Mouse (Mus musculus) MEL (cell line): Measurements from ENCODE around the gene Gdf3. TPM values are rescaled to one million over a fixed set of nuclear protein-coding genes. Genes with fewer than 3 reads are reported as not detected.
A peak's percentile ranks its signal among the peaks of the same experiment; 100 is the strongest.

Source experiments
- DNase-seq: peaks from one replicate; pipeline ENCODE4 v3.0.0; 2011; ENCODE audit warnings: low read depth, low spot score
- H3K27ac ChIP-seq: 2 replicates; pipeline ENCODE4 v1.5.1; 2012; ENCODE audit warnings: low read depth, mild to moderate bottlenecking, control low read depth, low read length, moderate library complexity; ENCODE audit not compliant: control insufficient read depth
- H3K27me3 ChIP-seq, 2 experiments: fragments of 150-350 bp in 1 of 2; sonication (generic) in 1 of 2; 2 replicates each; pipeline ENCODE4 v1.6.1; 2012; ENCODE audit warnings: low read length in 2 of 2, mild to moderate bottlenecking in 2 of 2, improper control_type of control experiment in 1 of 2, moderate library complexity in 1 of 2; ENCODE audit not compliant: insufficient read depth in 2 of 2, control insufficient read depth in 1 of 2
- H3K36me3 ChIP-seq, 2 experiments: 2 replicates each; pipeline ENCODE4 v1.6.1; 2012 to 2014; ENCODE audit warnings: low read length in 2 of 2, improper control_type of control experiment in 1 of 2, inconsistent platforms in 1 of 2, mild to moderate bottlenecking in 1 of 2; ENCODE audit not compliant: insufficient read depth in 2 of 2, control insufficient read depth in 1 of 2
- H3K4me1 ChIP-seq, 2 experiments: fragments of 150-350 bp in 1 of 2; sonication (generic) in 1 of 2; 2 replicates each; pipeline ENCODE4 v1.6.1; 2012; ENCODE audit warnings: low read length in 2 of 2, improper control_type of control experiment in 1 of 2, mild to moderate bottlenecking in 1 of 2; ENCODE audit not compliant: insufficient read depth in 2 of 2, control insufficient read depth in 1 of 2
- H3K4me3 ChIP-seq, 2 experiments: fragments of 150-350 bp in 1 of 2; sonication (generic) in 1 of 2; 2 replicates each; pipeline ENCODE4 v1.5.1; 2012; ENCODE audit warnings: low read depth in 2 of 2, low read length in 2 of 2, mild to moderate bottlenecking in 2 of 2, moderate library complexity in 2 of 2, control low read depth in 1 of 2, improper control_type of control experiment in 1 of 2; ENCODE audit not compliant: control insufficient read depth in 1 of 2, insufficient read depth in 1 of 2
- H3K79me2 ChIP-seq: 2 replicates; pipeline ENCODE4 v1.6.1; 2012; ENCODE audit warnings: mild to moderate bottlenecking, low read length, moderate library complexity; ENCODE audit not compliant: control insufficient read depth, poor library complexity, insufficient read depth
- H3K9ac ChIP-seq: 2 replicates; pipeline ENCODE4 v1.6.1; 2012; ENCODE audit warnings: low read depth, mild to moderate bottlenecking, control low read depth, low read length, moderate library complexity; ENCODE audit not compliant: control insufficient read depth, poor library complexity, severe bottlenecking
- H3K9me3 ChIP-seq: fragments of 150-350 bp; sonication (generic); replicated peaks from 2 replicates; pipeline ENCODE4 v1.6.1; 2012; ENCODE audit warnings: mild to moderate bottlenecking, low read length, improper control_type of control experiment, moderate library complexity; ENCODE audit not compliant: insufficient read depth
- CTCF ChIP-seq, 3 experiments: IDR thresholded peaks in 2 of 3; conservative IDR thresholded peaks in 1 of 3; 2 replicates each; pipeline ENCODE4 v1.5.1; 2011 to 2012; ENCODE audit warnings: low read length in 3 of 3, low read depth in 2 of 3, mild to moderate bottlenecking in 2 of 3, improper control_type of control experiment in 1 of 3, inconsistent platforms in 1 of 3, mixed read lengths in 1 of 3, moderate library complexity in 1 of 3; ENCODE audit not compliant: control insufficient read depth in 1 of 3, insufficient read depth in 1 of 3, poor library complexity in 1 of 3, severe bottlenecking in 1 of 3
- ELF1 ChIP-seq: IDR thresholded peaks from 2 replicates; pipeline ENCODE4 v1.6.1; 2014; ENCODE audit warnings: low read depth, mild to moderate bottlenecking, inconsistent platforms, low read length, improper control_type of control experiment, moderate library complexity
- ETS1 ChIP-seq: IDR thresholded peaks from 2 replicates; pipeline ENCODE4 v1.6.1; 2012; ENCODE audit warnings: low read depth, mild to moderate bottlenecking, inconsistent platforms, low read length, improper control_type of control experiment, moderate library complexity
- GATA1 ChIP-seq: IDR thresholded peaks from 2 replicates; pipeline ENCODE4 v1.6.1; 2011; ENCODE audit warnings: low read depth, low read length, improper control_type of control experiment
- MAFK ChIP-seq: IDR thresholded peaks from 2 replicates; pipeline ENCODE4 v1.6.1; 2011; ENCODE audit warnings: low read depth, mild to moderate bottlenecking, low read length, improper control_type of control experiment, borderline replicate concordance
- MAX ChIP-seq: IDR thresholded peaks from 2 replicates; pipeline ENCODE4 v1.6.1; 2011; ENCODE audit warnings: low read length, improper control_type of control experiment
- MEF2A ChIP-seq: IDR thresholded peaks from 2 replicates; pipeline ENCODE4 v1.6.1; 2014; ENCODE audit warnings: low read depth, mild to moderate bottlenecking, inconsistent platforms, low read length, improper control_type of control experiment; ENCODE audit not compliant: poor library complexity, insufficient replicate concordance, severe bottlenecking; ENCODE audit errors: extremely low read depth
- MXI1 ChIP-seq: IDR thresholded peaks from 2 replicates; pipeline ENCODE4 v1.6.1; 2011; ENCODE audit warnings: mild to moderate bottlenecking, low read depth, low read length, improper control_type of control experiment
- MYB ChIP-seq: IDR thresholded peaks from 2 replicates; pipeline ENCODE4 v1.6.1; 2011; ENCODE audit warnings: mild to moderate bottlenecking, low read depth, low read length, improper control_type of control experiment
- MYC ChIP-seq: IDR thresholded peaks from 2 replicates; pipeline ENCODE4 v1.6.1; 2011; ENCODE audit warnings: low read depth, mild to moderate bottlenecking, low read length, improper control_type of control experiment, moderate library complexity
- NELFE ChIP-seq: IDR thresholded peaks from 2 replicates; pipeline ENCODE4 v1.6.1; 2011; ENCODE audit warnings: low read depth, low read length, improper control_type of control experiment
- RAD21 ChIP-seq: IDR thresholded peaks from 2 replicates; pipeline ENCODE4 v1.6.1; 2011; ENCODE audit warnings: mild to moderate bottlenecking, low read depth, low read length, improper control_type of control experiment
- SIN3A ChIP-seq: IDR thresholded peaks from 2 replicates; pipeline ENCODE4 v1.6.1; 2012; ENCODE audit warnings: low read length, improper control_type of control experiment, inconsistent platforms
- SMC3 ChIP-seq: IDR thresholded peaks from 2 replicates; pipeline ENCODE4 v1.6.1; 2011; ENCODE audit warnings: low read depth, low read length, improper control_type of control experiment
- TBP ChIP-seq: IDR thresholded peaks from 2 replicates; pipeline ENCODE4 v1.8.0; 2011; ENCODE audit warnings: low read depth, low read length, improper control_type of control experiment
- TCF12 ChIP-seq: IDR thresholded peaks from 2 replicates; pipeline ENCODE4 v1.6.1; 2014; ENCODE audit warnings: low read depth, mild to moderate bottlenecking, inconsistent platforms, low read length, improper control_type of control experiment, moderate library complexity
- ZMIZ1 ChIP-seq: IDR thresholded peaks from 2 replicates; pipeline ENCODE4 v1.6.1; 2012; ENCODE audit warnings: low read depth, mild to moderate bottlenecking, inconsistent platforms, low read length, improper control_type of control experiment, moderate library complexity
- polyA plus RNA-seq, 2 experiments: library from polyadenylated mRNA; stranded (reverse) in 1 of 2; unstranded in 1 of 2; fragments of >175 nt in 1 of 2; fragments of >200 nt in 1 of 2; gene quantifications; 2 replicates each; pipeline versions ENCODE4 v1.2.1 to v1.2.4; 2012; ENCODE audit warnings: low replicate concordance in 2 of 2, low read depth in 1 of 2; ENCODE audit not compliant: insufficient read length in 2 of 2, insufficient read depth in 1 of 2, missing spikeins in 1 of 2
- total RNA-seq: library from RNA; depleted of rRNA; stranded (reverse); fragments of 300-350 nt; gene quantifications from 2 replicates; pipeline ENCODE4 v1.2.3, GENCODE M21; 2012

Gene Gdf3
- total and polyA plus RNA-seq, 3 experiments: 42.8 to 50.2 TPM; not detected in 1

DNA sequence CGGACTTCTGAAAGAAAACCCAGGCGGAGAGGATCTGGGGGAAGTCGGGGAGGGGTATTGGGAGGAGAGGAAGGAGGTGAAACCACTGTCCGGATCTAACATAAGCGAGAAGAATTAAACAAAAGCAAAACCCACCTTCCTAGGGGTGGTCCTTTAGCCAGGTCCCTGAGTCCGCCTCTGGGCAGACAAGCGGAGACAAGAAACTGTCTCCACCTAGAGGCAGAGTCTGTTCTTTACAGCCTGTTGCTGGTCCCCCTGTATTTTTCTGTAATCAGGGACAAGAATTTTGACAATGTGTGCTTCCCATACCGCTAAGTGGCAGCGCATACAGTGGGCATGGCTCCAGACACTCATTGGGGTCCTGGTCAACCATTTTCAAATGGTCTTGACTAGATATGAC, 23.5 kb upstream of the Gdf3 start:
- H3K27ac ChIP-seq: no peak overlapping the region
- no peak for TF ChIP-seq ZMIZ1
- TF ChIP-seq MYC: no peak
- peak; percentile 58 for TF ChIP-seq SMC3
- no peak for TF ChIP-seq TCF12
- no peak for TF ChIP-seq SIN3A
- peak; percentile 28 to 63 (median 43) for TF ChIP-seq CTCF (IDR thresholded peaks at IDR 0.05 in 2 of 3, conservative IDR thresholded peaks at IDR 0.05 in 1 of 3; ENCODE audit: control insufficient read depth in 1 of 3, insufficient read depth in 1 of 3, low read depth in 2 of 3, low read length in 3 of 3, poor library complexity in 1 of 3, severe bottlenecking in 1 of 3)
- no peak for TF ChIP-seq MYB
- TF ChIP-seq MAFK: no peak
- no peak for TF ChIP-seq ETS1
- no peak for TF ChIP-seq MAX
- TF ChIP-seq RAD21: peak; percentile 44
- TF ChIP-seq TBP: no peak

DNA sequence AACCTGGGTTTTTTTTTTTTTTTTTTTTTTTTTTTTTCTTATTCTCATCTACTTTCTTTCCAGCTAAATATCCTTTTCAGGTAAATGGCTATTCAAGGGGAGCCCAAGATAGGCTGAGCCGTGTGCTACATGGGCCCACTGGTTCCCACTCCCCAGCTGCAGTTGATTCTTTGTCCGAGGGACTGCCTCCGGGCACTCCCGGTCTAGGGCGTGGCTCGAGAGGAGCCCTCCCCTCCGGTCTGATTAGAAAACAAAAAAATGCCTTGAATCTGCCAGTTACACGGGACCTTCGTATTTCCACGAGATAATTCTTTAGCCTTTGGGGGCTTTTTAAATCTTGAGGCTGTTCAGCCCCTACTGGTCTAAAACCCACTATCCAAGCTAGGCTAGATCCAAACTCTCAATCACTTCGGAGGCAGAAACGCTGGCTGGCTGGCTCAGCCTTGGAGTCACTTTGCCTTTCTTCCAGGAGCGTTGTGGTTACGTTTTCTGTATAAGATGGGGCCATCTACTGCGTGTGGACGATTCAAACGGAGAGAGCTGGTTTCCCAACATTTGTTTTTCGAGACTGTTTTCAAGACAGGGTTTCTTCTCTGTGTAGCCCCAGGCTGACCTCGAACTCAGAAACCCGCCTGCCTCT, 17.7 kb upstream of the Gdf3 start:
- TF ChIP-seq MYB: no peak
- no peak for TF ChIP-seq ELF1
- TF ChIP-seq MXI1: no peak
- TF ChIP-seq NELFE: no peak
- TF ChIP-seq GATA1: no peak
- TF ChIP-seq MEF2A: no peak
- H3K4me1 ChIP-seq: no peaks in the 10 kb centered on the region
- H3K4me3 ChIP-seq: no peak overlapping the region
- H3K36me3 ChIP-seq: no peaks in the 10 kb centered on the region
- H3K27ac ChIP-seq: no peak overlapping the region
- no peaks in the 10 kb centered on the region for H3K9me3 ChIP-seq
- peaks cover 4 to 5% of the 10 kb centered on the region in 2 experiments; a peak in 3 of 4 replicates for H3K27me3 ChIP-seq
- H3K79me2 ChIP-seq: no peaks in the 10 kb centered on the region
- no peak overlapping the region for H3K9ac ChIP-seq
- DNase-seq: no peak

More for the DNA sequence above, 23.5 kb upstream of the Gdf3 start:
- Histone ChIP-seq H3K4me1 (no peaks in the 10 kb centered on the region), H3K36me3 (no peaks in the 10 kb centered on the region), H3K27me3 (peaks cover 0 to 3% of the 10 kb centered on the region in 2 experiments; a peak in 2 of 4 replicates), H3K9ac (no peak overlapping the region), H3K79me2 (no peaks in the 10 kb centered on the region), H3K9me3 (no peaks in the 10 kb centered on the region), H3K4me3 (no peak overlapping the region)
- peak; percentile 43 for DNase-seq
